Mouse (Mus musculus) megakaryocyte, embryonic 14.5 days (primary cell): ENCODE data around the gene B3glct.

ENCODE experiments used
- FLI1 ChIP-seq: IDR thresholded peaks from 2 replicates; pipeline ENCODE4 v1.6.1; 2012; ENCODE audit warnings: low read length, inconsistent platforms, mixed read lengths
- GATA1 ChIP-seq: IDR thresholded peaks from 3 replicates; pipeline ENCODE4 v1.6.1; 2012; ENCODE audit warnings: mixed read lengths, low read length, inconsistent platforms, borderline replicate concordance

GRCm38 (mm10) chr5:149769666-149770065 lies 91.6 kb downstream of the B3glct start:
- TF ChIP-seq GATA1 (no peak), FLI1 (no peak)
